Mouse (Mus musculus): ENCODE data around the gene Setd1b. TPM values are rescaled to one million over a fixed set of nuclear protein-coding genes. Genes with fewer than 3 reads are reported as not detected.

The Setd1b gene
- polyA plus RNA-seq, 1 experiment from 2014 or later, result 12.6 TPM

- Histone ChIP-seq H3K4me2 (replicated peaks) (peak overlapping the region; percentile 34), H3K9me3 (ENCODE audit: control insufficient read depth, low read length) (no peaks in the 10 kb centered on the region), H3K27ac (peak overlapping the region; percentile 81), H3K4me1 (replicated peaks; ENCODE audit: control insufficient read depth, insufficient read depth, low read length) (peaks cover 23% of the 10 kb centered on the region), H3K27me3 (ENCODE audit: control insufficient read depth, insufficient read depth, low read length) (no peaks in the 10 kb centered on the region), H3K9ac (peak overlapping the region; percentile 38; the same call in 1 of the 2 replicates), H3K36me3 (replicated peaks; ENCODE audit: control insufficient read depth, insufficient read depth) (no peaks in the 10 kb centered on the region), H3K4me3 (replicated peaks; ENCODE audit: low read length) (no peak overlapping the region)
- 26% methylated on average over 13 of the region's 13 CpGs for WGBS
- DNase-seq (ENCODE audit: low spot score) (peak; percentile 66), ATAC-seq (ENCODE audit: low FRiP score) (peak; percentile 46; the same call in 1 of the 2 replicates)
Observed at GRCm38 (mm10) chr5:123109452-123110203, 32.4 kb upstream of the Setd1b start.

- Histone ChIP-seq H3K4me3 (replicated peaks; ENCODE audit: low read length) (no peak overlapping the region), H3K27me3 (ENCODE audit: control insufficient read depth, insufficient read depth, low read length) (no peaks in the 10 kb centered on the region), H3K9ac (0 out of 2 replicates have a peak overlapping the region, but pooled peaks have one; percentile 16), H3K9me3 (ENCODE audit: control insufficient read depth, low read length) (no peaks in the 10 kb centered on the region), H3K36me3 (replicated peaks; ENCODE audit: control insufficient read depth, insufficient read depth) (no peaks in the 10 kb centered on the region), H3K27ac (peak overlapping the region; percentile 81), H3K4me2 (replicated peaks) (peak overlapping the region; percentile 34; the same call in 1 of the 2 replicates), H3K4me1 (replicated peaks; ENCODE audit: control insufficient read depth, insufficient read depth, low read length) (peaks cover 23% of the 10 kb centered on the region)
- ATAC-seq (ENCODE audit: low FRiP score) (0 out of 2 replicates have a peak, but pooled peaks have one; percentile 27), DNase-seq (ENCODE audit: low spot score) (no peak)
- 22% methylated on average over 13 of the region's 13 CpGs for WGBS
Observed at GRCm38 (mm10) chr5:123110296-123110721, 31.7 kb upstream of the Setd1b start.

- H3K27ac ChIP-seq, result no peak overlapping the region
- H3K4me1 ChIP-seq (replicated peaks; ENCODE audit: control insufficient read depth, insufficient read depth, low read length), result peaks cover 20% of the 10 kb centered on the region
- no peak overlapping the region for H3K9ac ChIP-seq
- ATAC-seq (ENCODE audit: low FRiP score), result no peak
- H3K27me3 ChIP-seq (ENCODE audit: control insufficient read depth, insufficient read depth, low read length), result no peaks in the 10 kb centered on the region
- H3K4me3 ChIP-seq (replicated peaks; ENCODE audit: low read length), result no peak overlapping the region
- 44% methylated on average over 11 of the region's 11 CpGs for WGBS
- no peaks in the 10 kb centered on the region for H3K9me3 ChIP-seq (ENCODE audit: control insufficient read depth, low read length)
- no peak overlapping the region for H3K4me2 ChIP-seq (replicated peaks)
- no peak for DNase-seq (ENCODE audit: low spot score)
- H3K36me3 ChIP-seq (replicated peaks; ENCODE audit: control insufficient read depth, insufficient read depth), result no peaks in the 10 kb centered on the region
Observed at GRCm38 (mm10) chr5:123114109-123114508, 27.9 kb upstream of the Setd1b start.

GRCm38 (mm10) chr5:123114924-123115323 is 27.1 kb upstream of the Setd1b start:
- no peak for DNase-seq (ENCODE audit: low spot score)
- Histone ChIP-seq H3K36me3 (replicated peaks; ENCODE audit: control insufficient read depth, insufficient read depth) (no peaks in the 10 kb centered on the region), H3K9me3 (ENCODE audit: control insufficient read depth, low read length) (no peaks in the 10 kb centered on the region), H3K9ac (no peak overlapping the region), H3K4me2 (replicated peaks) (no peak overlapping the region), H3K4me1 (replicated peaks; ENCODE audit: control insufficient read depth, insufficient read depth, low read length) (peaks cover 12% of the 10 kb centered on the region), H3K27ac (no peak overlapping the region), H3K4me3 (replicated peaks; ENCODE audit: low read length) (no peak overlapping the region), H3K27me3 (ENCODE audit: control insufficient read depth, insufficient read depth, low read length) (no peaks in the 10 kb centered on the region)
- whole genome bisulfite sequencing, result 35% methylated on average over 7 of the region's 7 CpGs
- no peak for ATAC-seq (ENCODE audit: low FRiP score)

GRCm38 (mm10) chr5:123116080-123116479 is 25.9 kb upstream of the Setd1b start:
- WGBS, result 64% methylated on average over 8 of the region's 8 CpGs
- H3K27me3 ChIP-seq (ENCODE audit: control insufficient read depth, insufficient read depth, low read length), result no peaks in the 10 kb centered on the region
- no peaks in the 10 kb centered on the region for H3K9me3 ChIP-seq (ENCODE audit: control insufficient read depth, low read length)
- H3K9ac ChIP-seq, result no peak overlapping the region
- H3K4me1 ChIP-seq (replicated peaks; ENCODE audit: control insufficient read depth, insufficient read depth, low read length), result 0 out of 2 replicates have a peak, but pooled peaks cover under 1% of the 10 kb centered on the region
- no peak for ATAC-seq (ENCODE audit: low FRiP score)
- H3K36me3 ChIP-seq (replicated peaks; ENCODE audit: control insufficient read depth, insufficient read depth), result no peaks in the 10 kb centered on the region
- no peak overlapping the region for H3K4me2 ChIP-seq (replicated peaks)
- no peak overlapping the region for H3K27ac ChIP-seq
- no peak overlapping the region for H3K4me3 ChIP-seq (replicated peaks; ENCODE audit: low read length)
- DNase-seq (ENCODE audit: low spot score), result no peak

- ATAC-seq (ENCODE audit: low FRiP score) (no peak), DNase-seq (ENCODE audit: low spot score) (peak; percentile 63)
- no peak overlapping the region for H3K27ac ChIP-seq
- WGBS, result 20% methylated on average over 10 of the region's 10 CpGs
- no peaks in the 10 kb centered on the region for H3K9me3 ChIP-seq (ENCODE audit: control insufficient read depth, low read length)
- no peak overlapping the region for H3K4me2 ChIP-seq (replicated peaks)
- no peaks in the 10 kb centered on the region for H3K36me3 ChIP-seq (replicated peaks; ENCODE audit: control insufficient read depth, insufficient read depth)
- no peak overlapping the region for H3K4me3 ChIP-seq (replicated peaks; ENCODE audit: low read length)
- H3K27me3 ChIP-seq (ENCODE audit: control insufficient read depth, insufficient read depth, low read length), result no peaks in the 10 kb centered on the region
- no peaks in the 10 kb centered on the region for H3K4me1 ChIP-seq (replicated peaks; ENCODE audit: control insufficient read depth, insufficient read depth, low read length)
- no peak overlapping the region for H3K9ac ChIP-seq
Observed at GRCm38 (mm10) chr5:123117257-123117656, 24.7 kb upstream of the Setd1b start.

GRCm38 (mm10) chr5:123117773-123118172 is 24.2 kb upstream of the Setd1b start:
- ATAC-seq (ENCODE audit: low FRiP score), result no peak
- Histone ChIP-seq H3K27me3 (ENCODE audit: control insufficient read depth, insufficient read depth, low read length) (no peaks in the 10 kb centered on the region), H3K4me1 (replicated peaks; ENCODE audit: control insufficient read depth, insufficient read depth, low read length) (no peaks in the 10 kb centered on the region), H3K9me3 (ENCODE audit: control insufficient read depth, low read length) (no peaks in the 10 kb centered on the region), H3K4me3 (replicated peaks; ENCODE audit: low read length) (no peak overlapping the region), H3K4me2 (replicated peaks) (no peak overlapping the region), H3K9ac (no peak overlapping the region), H3K27ac (no peak overlapping the region), H3K36me3 (replicated peaks; ENCODE audit: control insufficient read depth, insufficient read depth) (no peaks in the 10 kb centered on the region)
- no peak for DNase-seq (ENCODE audit: low spot score)
- WGBS, result 81% methylated on average over 8 of the region's 8 CpGs

- H3K27ac ChIP-seq, result no peak overlapping the region
- no peaks in the 10 kb centered on the region for H3K27me3 ChIP-seq (ENCODE audit: control insufficient read depth, insufficient read depth, low read length)
- no peak overlapping the region for H3K4me2 ChIP-seq (replicated peaks)
- 83% methylated on average over 10 of the region's 10 CpGs for WGBS
- no peaks in the 10 kb centered on the region for H3K9me3 ChIP-seq (ENCODE audit: control insufficient read depth, low read length)
- no peak for ATAC-seq (ENCODE audit: low FRiP score)
- H3K9ac ChIP-seq, result no peak overlapping the region
- H3K4me3 ChIP-seq (replicated peaks; ENCODE audit: low read length), result no peak overlapping the region
- H3K4me1 ChIP-seq (replicated peaks; ENCODE audit: control insufficient read depth, insufficient read depth, low read length), result no peaks in the 10 kb centered on the region
- no peak for DNase-seq (ENCODE audit: low spot score)
- H3K36me3 ChIP-seq (replicated peaks; ENCODE audit: control insufficient read depth, insufficient read depth), result peaks cover 3% of the 10 kb centered on the region; the same call in 1 of the 2 replicates
Observed at GRCm38 (mm10) chr5:123118826-123119225, 23.2 kb upstream of the Setd1b start.

GRCm38 (mm10) chr5:123120624-123121215 is 21.3 kb upstream of the Setd1b start:
- Histone ChIP-seq H3K27me3 (ENCODE audit: control insufficient read depth, insufficient read depth, low read length) (no peaks in the 10 kb centered on the region), H3K9ac (no peak overlapping the region), H3K4me3 (replicated peaks; ENCODE audit: low read length) (no peak overlapping the region), H3K36me3 (replicated peaks; ENCODE audit: control insufficient read depth, insufficient read depth) (peaks cover 10% of the 10 kb centered on the region), H3K9me3 (ENCODE audit: control insufficient read depth, low read length) (no peaks in the 10 kb centered on the region), H3K4me1 (replicated peaks; ENCODE audit: control insufficient read depth, insufficient read depth, low read length) (no peaks in the 10 kb centered on the region), H3K4me2 (replicated peaks) (no peak overlapping the region), H3K27ac (no peak overlapping the region)
- DNase-seq (ENCODE audit: low spot score) (no peak), ATAC-seq (ENCODE audit: low FRiP score) (no peak; the same call in 1 of the 2 replicates)
- 52% methylated on average over 7 of the region's 7 CpGs for WGBS
